Mouse (Mus musculus) ES-E14 (cell line): ENCODE data around the gene Lrrc26.

Experiments
- CHD2 ChIP-seq: IDR thresholded peaks from 2 replicates; pipeline ENCODE4 v1.6.1; 2014; ENCODE audit warnings: mild to moderate bottlenecking, low read depth, low read length, inconsistent platforms
- HCFC1 ChIP-seq: IDR thresholded peaks from 2 replicates; pipeline ENCODE4 v1.6.1; 2012; ENCODE audit warnings: low read length, inconsistent platforms, borderline replicate concordance; ENCODE audit not compliant: insufficient read depth
- MAFK ChIP-seq: IDR thresholded peaks from 2 replicates; pipeline ENCODE4 v1.6.1; 2014; ENCODE audit warnings: mild to moderate bottlenecking, low read depth, low read length, inconsistent platforms; ENCODE audit not compliant: insufficient read depth
- ZC3H11A ChIP-seq: IDR thresholded peaks from 2 replicates; pipeline ENCODE4 v1.6.1; 2012; ENCODE audit warnings: low read depth, mild to moderate bottlenecking, inconsistent platforms, low read length, borderline replicate concordance
- ZNF384 ChIP-seq: IDR thresholded peaks from 2 replicates; pipeline ENCODE4 v1.6.1; 2012; ENCODE audit warnings: low read depth, low read length, inconsistent platforms

- TF ChIP-seq HCFC1, result no peak
- TF ChIP-seq ZC3H11A, result no peak
- TF ChIP-seq MAFK, result no peak
- no peak for TF ChIP-seq CHD2
- no peak for TF ChIP-seq ZNF384
Measured at GRCm38 (mm10) chr2:25318119-25318966, 28.6 kb downstream of the Lrrc26 start.
